Mouse (Mus musculus) c-Kit-positive CD71-positive TER-119-positive erythroid progenitor cells, embryonic 14.5 days (primary cell): ENCODE measurements around the gene Agap1.

Source experiments
- DNase-seq: peaks from one replicate; pipeline ENCODE4 v3.0.0-alpha.2; 2013; ENCODE audit warnings: low spot score

The Agap1 gene

DNA sequence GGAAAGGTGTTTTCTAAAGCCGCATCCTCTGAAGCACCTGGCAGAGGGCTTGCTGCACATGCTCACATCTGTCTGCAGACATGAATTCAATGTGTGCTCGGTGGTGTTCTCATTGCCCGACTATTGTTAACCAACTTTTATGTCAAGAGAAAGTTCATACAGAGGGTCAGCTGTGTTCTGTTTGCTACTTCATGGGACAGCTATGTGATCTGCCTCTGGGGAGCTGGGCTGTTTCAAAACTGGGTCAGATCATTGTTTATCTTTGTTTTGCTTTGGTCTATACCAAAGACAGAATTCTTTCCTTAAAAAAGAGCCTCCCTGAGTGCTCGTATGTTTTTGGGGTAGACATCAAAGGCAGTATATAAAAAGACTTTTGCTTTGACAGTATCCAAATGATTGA lies 89.5 kb downstream of the Agap1 start:
- no peak for DNase-seq

- DNase-seq, result no peak
These were observed 90.5 kb downstream of the Agap1 start for GRCm38 (mm10) chr1:89545099-89545498.

GRCm38 (mm10) chr1:89547525-89548504 lies 93.2 kb downstream of the Agap1 start:
- no peak for DNase-seq

GRCm38 (mm10) chr1:89550061-89550869 lies 95.7 kb downstream of the Agap1 start:
- no peak for DNase-seq

- DNase-seq, result no peak
These were observed 97.9 kb downstream of the Agap1 start for GRCm38 (mm10) chr1:89552470-89552869.

DNA sequence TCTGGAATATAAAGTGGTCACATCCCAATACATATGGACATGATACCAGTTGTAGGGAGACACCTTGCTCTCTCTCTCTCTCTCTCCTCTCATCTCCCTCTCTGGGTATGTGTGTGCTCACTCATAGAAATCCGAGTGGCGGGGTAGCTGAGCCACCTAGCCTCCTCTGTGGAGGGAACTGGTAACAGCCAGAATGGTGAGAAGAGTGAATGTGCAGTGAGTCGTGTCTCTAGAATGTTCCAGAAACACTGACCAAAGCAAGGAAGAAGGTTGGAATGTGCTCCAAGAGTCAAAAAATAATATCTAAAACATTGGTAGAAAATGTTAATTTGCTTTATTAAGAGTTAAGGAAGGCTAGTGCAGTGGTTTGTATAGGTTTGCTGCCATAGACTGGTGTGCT lies 99.2 kb downstream of the Agap1 start:
- DNase-seq, result no peak

DNA sequence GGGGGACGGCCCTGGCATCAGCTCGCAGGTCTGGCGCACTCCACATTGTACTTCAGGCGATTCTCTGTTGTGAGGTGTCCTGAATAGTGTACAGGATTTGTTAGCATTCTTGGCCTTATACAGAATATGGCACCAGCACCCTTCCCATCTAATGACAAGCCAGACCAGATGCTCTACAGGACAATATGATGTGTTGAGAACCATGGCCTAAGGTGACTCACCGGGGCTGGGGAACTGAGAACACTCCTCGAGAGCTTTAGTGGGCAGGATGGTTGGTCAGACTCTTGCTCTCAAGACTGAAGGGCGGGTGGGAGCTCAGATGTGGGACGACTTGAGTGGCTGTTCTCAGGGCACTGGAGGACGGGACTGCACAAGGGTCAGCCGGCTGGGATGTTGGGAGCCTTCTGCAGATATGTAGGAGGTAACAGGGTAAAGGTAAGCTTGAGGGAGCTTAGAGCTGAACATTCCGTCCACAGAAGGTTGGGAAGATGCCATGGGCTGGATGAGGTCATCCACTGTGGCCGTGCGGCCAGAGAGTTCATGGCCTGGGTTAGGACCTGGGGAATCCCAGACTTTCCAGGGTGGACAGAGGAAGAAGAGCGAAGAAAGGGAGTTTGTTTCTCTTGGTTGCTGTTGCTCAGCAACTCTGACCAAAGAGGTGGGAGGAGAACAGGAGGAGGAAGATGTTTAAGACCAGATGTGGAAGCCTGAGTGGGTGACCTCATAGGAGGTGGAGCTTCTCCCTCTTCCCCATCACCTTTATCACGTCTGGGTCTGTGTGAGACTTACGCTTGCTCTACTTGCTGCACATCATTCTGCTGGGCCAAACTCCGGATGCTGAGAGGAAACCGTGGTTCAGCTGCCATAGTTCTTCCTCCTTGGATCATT lies 100.6 kb downstream of the Agap1 start:
- no peak for DNase-seq

GRCm38 (mm10) chr1:89556006-89556405 lies 101.4 kb downstream of the Agap1 start:
- DNase-seq, result no peak

GRCm38 (mm10) chr1:89557401-89557800 lies 102.8 kb downstream of the Agap1 start:
- DNase-seq, result no peak

- DNase-seq, result no peak
These were observed 103.5 kb downstream of the Agap1 start for GRCm38 (mm10) chr1:89558080-89558479.

GRCm38 (mm10) chr1:89563399-89563798 lies 108.8 kb downstream of the Agap1 start:
- no peak for DNase-seq

DNA sequence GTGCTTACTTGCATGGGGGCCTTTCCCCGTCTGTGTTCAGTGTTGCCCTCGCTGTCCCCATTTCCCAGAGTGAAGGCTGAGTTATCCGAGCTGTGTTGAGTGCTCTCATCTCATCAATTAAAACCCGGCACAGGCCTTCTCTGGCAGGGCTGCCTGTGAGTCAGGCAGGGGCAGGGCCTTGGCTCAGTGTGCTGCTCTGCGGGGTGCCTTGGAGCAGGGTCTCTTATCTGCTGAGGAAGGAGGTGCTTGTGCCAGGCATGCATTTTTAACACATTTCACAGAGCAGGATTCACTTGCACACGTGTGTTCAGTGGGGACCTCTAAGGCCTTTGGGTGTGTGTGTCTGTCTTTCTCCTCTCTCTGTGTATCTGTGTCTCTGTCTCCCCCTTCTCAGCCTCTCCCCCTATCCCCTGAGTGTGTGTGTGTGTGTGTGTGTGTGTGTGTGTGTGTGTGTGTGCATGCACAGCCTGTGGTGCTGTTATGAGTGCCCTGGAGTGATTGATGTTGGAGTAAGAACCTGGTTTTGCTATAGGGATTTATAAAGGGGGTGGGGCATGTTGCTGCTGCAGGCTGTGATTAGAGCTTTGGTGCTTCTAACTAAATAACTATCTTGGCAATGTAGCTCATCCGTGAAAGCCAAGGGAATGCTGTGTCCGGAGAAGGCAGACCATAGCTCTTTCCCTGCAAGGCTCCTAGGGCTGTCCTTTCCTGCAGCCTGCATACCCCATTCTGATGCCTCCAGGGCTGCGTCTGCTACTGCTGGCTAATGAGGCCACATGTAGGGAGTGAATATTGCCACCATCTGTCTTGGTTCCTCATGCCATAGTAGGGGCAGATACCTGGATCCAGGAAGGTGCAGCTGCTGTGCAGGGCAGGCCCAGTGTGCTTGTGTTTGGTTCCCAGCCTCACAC lies 112.2 kb downstream of the Agap1 start:
- no peak for DNase-seq

- DNase-seq, result no peak
These were observed 114.2 kb downstream of the Agap1 start for GRCm38 (mm10) chr1:89568546-89569405.

- DNase-seq, result no peak
These were observed 116.1 kb downstream of the Agap1 start for GRCm38 (mm10) chr1:89570522-89571299.

GRCm38 (mm10) chr1:89573486-89573885 lies 118.9 kb downstream of the Agap1 start:
- DNase-seq, result no peak

- DNase-seq, result no peak
These were observed 120.6 kb downstream of the Agap1 start for GRCm38 (mm10) chr1:89574941-89575890.

DNA sequence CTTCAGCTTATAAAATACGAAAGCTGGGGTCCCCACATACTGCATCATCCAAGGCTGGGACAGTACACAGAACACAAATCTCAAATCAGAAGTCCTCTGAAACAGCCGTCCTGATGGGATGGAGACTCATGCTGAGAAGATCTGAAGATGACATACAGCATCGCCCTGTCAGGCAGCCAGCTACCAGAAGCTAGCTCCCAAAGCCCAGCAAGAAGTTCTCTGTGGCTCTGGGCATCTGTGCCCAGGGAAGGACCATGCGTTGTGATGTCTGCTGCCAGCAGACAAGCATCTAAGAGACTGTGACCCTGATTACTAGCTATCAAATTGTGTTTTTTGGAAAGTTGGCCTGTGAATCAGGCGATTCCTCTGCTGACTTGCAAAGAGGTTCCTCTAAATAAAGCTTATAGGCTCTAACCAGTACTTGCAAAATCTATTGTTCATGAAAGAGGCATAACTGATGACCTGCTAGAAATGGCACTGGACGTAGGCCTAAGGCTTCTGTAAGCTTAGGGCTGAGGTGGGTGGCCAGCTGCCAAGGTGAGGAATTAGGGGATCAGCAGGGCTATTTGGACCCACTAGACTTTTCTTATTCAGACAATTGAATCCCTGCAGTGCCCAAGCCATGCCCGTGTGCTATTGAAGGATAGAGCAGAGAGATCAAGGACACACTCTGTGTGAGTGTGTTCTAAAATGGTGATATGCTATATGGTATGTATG lies 121.7 kb downstream of the Agap1 start:
- DNase-seq, result no peak
